Mouse (Mus musculus): ENCODE results near the gene Hsd11b1.

Hsd11b1 gene

DNA sequence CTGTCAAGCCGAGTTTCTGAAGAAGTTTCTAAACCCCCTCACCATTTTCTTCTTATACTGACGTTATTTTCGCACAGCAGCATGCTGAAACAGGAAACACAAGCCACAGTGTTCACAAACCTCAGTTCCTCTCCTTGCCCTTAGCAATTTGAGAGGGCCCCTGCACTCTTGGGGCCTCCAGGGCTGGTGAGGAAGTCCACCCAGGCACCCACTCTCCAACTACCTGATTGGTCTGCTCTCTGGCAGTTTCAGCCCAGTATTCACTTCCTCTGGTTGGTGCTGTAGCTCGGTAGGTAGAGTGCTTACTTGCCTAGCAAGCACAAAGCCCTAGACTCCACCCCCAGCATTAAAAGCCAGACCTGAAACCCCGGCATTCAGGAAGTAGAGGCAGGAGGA is 62.5 kb downstream of the Hsd11b1 start, which contains the start of gene Traf3ip3:
Gene Traf3ip3 (minus strand): TSS at position 321 of the 396 bp plus-strand sequence.
- DNase-seq (ENCODE audit: low read depth, low spot score): no peak

DNA sequence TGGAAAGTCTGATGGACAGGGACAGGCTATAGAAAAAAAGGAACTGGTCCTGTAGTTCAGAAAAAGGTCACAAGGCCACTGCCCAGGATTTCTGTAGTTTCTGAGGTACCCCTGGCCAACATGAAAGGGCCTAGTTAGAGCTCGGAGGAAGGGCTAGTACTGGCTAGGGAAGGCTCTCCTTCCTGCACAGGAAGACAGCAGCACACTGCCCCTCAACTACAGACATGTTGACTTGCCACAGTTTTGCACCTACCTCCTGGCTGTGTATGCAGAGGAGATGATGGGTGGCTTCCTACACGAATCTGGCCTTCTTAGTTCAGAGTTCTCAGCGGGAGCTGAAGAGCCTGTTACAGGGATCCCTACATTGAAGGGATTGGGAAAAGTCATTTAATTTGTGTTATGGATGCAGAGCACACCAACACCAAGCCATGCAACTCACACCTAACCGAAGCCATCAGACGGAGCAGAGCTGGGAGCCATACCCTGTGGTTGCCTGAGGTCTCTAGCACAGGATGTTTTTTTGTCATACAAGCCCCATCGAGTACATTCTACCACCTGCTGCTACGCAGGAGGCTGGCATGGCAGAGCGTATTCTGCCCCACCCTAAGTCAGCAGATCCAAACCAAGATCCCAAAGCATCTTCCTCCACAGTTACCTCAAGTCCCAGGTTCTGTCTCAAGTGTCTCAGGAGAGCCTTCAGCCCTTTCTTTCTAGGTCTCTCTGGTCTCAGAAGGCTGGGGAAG is 63.1 kb downstream of the Hsd11b1 start:
- DNase-seq (ENCODE audit: low read depth, low spot score): no peak

DNA sequence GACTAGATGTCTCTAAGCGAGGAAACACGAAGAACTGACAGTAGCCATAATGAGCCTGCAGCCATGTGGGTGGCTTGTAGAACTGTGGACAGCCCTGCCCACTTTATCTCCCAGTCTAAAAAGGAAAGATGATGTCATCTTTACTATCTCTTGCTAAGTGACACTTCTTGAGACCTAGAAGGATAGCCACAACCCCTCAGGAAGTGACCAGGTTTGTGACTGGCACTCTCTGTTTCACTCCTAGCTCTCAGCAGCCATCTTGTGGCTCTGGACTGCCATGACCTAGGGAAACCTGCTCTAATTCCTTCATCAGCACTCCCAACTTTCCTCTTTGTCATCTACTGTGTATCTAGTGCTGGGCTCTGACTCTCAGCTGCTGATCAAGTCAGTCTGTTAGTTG is 65.6 kb downstream of the Hsd11b1 start:
- no peak for DNase-seq (ENCODE audit: low read depth, low spot score)

DNA sequence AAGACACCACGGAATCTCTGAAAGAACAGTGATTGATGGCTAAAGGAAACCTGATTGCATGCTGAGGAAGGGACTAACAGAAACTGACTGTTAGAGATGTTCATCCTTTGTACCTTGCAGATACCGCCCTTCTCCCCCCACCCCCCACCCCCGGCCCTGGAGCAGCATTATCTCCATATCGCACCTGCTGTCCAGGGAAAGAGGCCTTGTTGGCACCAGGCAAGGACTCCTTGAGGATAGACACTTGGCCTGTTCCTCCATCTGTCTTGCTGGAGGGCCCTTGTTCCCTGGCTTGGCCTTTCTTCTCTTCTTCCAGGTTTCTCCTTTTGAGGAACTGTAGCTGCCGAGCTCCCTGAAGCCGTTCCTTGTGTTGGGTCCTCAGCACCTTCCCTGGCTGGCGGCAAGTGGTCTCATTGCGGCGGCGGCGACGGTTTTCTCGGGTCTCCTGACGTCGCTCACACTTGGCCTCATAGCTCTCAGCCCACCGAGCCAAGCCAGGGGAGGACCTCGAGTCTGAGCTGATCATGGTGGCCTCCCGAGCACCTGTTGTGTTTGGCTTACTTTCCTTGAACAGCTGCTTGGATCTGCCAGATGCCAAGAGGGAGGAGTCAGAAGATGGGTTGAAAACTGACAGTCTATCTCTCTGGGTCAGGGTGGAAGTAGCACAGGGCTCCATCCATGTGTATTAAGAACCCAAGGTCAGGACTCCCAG is 66.2 kb downstream of the Hsd11b1 start:
- DNase-seq (ENCODE audit: low read depth, low spot score): no peak

DNA sequence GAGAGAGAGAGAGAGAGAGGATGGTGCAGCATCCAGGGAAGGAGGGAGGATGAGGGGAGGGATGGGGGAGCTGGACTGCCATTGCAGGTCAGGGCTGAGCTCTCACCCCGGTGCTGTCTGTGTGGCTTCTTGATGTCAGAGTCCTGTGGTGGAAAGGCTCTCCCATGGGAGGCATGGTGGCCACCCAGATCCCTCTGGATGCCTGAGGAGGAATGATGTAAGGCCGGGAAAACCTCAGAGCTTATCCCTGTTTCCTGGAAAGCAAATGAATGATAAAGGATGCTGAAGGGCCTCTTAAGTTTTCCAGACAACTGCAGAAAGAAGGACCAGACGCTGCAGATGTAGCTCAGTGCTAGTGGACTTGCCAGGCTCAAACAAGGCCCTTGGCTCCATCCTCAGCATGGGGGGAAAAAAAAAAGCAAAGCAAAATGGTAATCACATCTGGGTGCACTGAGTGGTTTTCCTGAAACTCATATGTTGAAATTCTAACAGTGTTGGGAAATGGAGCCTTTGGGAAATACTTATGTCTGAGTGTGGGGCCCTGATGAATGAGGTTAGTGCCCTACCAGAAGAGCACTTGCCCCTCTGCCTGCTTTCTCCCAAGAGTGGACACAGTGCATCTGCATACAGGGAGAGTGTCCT is 68.6 kb downstream of the Hsd11b1 start:
- DNase-seq (ENCODE audit: low read depth, low spot score): no peak

DNA sequence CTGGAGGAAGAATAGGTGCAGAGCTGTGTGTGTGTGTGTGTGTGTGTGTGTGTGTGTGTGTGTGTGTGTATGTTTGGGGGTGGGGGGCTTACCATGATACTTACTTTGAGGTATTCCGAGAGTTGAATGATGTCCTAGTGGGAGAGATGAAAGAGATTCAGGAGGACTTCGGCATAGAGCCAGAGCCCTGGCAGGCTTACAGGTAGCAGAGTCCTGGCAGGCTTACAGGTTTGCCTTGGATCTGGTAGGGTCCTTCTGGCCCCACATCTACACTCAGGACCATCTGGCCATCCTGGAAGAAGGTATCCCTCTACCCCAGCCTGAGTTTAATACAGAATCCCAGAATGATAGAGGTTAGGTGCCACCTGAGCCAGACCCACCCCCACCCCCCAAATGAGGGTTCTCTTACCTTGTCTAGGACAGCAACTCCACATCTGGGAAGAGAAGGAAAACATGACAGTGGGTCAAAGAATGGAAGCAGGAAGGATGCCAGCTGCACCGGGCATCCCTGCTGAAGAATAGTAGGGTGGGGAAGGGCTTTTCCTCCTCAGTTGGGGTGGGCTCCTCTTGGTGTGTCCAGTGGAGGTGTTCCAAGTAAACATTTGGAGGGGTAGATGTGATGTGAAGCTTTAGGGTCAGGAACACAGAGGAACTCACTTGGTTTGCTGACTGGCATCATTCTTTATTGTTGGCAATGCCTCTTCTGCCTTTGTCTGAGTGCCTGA is 69.3 kb downstream of the Hsd11b1 start:
- DNase-seq (ENCODE audit: low read depth, low spot score): no peak

DNA sequence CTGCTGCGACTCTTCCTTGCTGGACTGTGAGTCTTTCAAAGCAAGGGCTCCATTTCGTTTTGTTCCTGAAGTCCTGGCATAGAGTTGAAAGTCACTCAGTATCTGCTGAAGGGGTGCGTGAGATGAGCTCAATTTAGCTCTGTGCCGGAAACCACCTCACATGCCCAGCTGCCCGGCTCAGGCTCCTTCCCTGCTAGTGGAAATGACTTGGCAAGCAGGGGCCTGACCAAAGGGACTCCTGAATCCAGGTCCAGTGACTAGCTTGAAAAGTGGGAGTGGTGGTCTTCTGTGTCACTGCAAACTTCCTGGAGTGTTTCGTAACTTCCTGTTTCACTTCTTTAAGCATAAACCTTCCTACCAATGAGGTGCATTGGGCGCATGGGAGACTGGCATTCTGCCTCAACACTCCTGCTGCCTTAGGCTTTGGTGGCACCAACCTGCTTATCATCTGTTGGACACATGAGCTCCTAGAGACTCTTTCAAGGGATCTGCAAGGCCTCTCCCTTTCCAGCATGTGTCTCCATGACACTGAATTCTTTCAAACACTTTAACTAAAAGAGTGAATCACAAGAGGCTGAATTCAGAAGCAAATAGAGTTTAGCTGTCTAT is 72.1 kb downstream of the Hsd11b1 start:
- DNase-seq (ENCODE audit: low read depth, low spot score): no peak

DNA sequence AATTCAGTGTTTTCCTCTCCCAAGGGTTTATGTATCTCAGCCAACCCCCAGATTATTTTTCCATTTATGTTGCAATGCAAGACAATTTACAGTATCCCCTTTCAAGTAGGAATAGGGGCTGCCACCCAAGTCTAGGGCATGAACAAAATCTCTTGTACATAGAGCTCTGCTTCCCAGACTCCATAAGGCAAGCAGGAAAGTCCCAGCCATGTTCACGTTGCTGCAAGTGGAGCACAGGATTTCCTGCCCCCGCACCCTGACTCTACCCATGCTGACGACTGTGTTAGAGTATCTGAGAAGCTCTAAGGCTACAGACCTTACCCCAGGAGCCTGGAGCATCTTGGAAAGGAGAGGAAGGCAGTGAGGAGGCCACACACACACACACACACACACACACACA is 74.1 kb downstream of the Hsd11b1 start:
- no peak for DNase-seq (ENCODE audit: low read depth, low spot score)

DNA sequence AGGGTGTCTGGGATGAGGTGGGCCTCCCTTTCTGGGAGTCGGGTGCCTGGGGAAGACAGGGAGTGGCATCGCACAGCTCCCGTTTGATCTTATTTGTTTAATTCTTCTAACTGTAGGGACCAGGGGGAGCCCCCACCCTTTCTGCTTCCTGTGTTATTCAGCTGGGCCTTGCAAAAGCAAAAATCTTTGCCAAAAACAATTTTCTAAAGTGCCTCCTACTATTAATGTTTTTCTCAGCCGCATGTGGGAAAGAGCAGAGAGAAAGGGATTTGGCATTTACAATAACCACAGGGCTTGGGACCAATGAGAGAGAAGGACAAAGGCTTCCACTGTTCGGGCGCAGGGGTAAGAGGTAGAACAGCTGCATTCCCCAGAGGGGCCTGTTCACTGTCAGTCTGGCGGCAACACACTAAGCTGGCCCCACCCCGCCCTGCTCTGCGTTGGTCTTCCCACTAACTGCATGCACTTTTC is 74.7 kb downstream of the Hsd11b1 start:
- no peak for DNase-seq (ENCODE audit: low read depth, low spot score)

DNA sequence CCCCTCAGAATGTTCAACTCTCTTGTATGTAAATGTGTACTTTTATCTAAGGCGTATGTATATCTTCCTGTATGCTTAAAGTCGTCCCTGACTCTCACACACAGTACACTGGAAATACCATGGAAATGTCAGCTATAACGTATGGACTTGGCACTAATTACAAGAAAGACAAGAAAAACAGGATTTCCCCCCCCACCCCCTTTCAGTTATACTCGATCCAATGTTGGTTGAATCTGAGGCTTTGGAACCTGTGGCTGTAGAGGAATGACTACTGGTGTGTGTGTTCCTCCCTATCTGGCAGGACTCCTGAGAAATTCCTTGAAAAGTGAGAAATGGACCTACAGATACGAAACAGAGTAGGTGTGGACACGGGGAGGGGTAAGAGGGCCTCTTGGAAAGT is 75.6 kb downstream of the Hsd11b1 start:
- DNase-seq (ENCODE audit: low read depth, low spot score): no peak

DNA sequence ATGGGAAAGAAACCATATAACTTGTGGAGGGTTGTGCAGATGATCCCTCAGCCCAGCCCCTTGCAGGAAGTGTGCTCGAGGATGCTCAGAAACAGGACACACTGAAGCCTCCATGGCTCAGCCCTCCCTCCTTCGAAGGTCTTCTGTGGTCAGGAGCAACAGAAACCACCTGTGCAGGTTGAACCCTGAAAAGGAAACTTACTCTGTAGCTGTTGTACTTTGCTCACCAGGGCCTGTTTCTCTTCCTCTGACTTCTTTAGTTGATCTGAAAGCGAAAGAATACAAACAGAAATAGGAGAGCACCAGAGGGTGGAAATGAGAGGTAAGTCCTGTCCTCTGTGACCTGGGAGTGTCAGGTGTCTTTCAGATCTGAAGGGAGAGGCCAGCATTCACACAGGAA is 82.8 kb downstream of the Hsd11b1 start:
- DNase-seq (ENCODE audit: low read depth, low spot score): no peak

DNA sequence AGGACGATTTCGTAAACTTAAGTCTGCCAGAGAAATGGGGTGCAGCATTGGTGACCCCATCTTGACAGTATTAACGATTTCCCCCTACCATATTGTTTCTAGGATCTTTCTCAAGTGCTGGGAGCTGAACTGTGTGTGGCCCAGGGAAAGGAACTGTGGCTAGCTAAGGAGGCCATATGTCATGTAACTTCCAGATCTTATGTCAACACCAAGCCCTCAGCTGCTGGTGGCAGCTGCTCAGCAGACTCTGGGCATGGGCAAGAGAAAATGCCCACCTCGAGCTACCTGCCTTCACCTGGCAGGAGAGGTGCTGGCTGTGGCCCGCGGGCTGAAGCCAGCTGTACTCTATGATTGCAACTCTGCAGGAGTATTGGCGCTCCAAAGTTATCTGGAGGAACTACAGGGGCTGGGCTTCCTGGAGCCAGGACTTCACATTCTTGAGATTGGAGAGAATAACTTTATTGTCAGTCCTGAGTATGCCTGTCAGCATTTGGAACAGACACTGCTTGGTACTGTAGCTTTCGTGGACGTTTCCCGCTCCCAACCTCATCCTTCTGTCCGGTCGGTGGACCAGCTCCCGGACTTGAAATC is 89.6 kb downstream of the Hsd11b1 start:
- peak; percentile 17 for DNase-seq (ENCODE audit: low read depth, low spot score)

DNA sequence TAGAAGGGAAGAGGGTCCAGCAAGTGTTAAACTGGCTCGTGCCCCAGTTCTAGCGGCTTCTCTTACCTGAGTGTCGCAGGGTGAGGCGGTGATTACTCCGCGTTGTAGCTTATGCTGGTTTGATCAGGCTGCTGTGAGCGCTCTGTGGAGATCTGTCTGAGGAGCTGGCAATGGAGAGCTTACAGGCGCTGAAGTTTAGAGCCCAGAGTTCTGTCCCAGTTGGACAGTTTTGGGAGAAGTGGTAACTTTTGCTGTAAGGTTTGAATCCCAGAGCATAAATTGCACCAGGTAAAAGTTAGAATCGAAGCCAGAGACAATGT is 90.1 kb downstream of the Hsd11b1 start:
- no peak for DNase-seq (ENCODE audit: low read depth, low spot score)

DNA sequence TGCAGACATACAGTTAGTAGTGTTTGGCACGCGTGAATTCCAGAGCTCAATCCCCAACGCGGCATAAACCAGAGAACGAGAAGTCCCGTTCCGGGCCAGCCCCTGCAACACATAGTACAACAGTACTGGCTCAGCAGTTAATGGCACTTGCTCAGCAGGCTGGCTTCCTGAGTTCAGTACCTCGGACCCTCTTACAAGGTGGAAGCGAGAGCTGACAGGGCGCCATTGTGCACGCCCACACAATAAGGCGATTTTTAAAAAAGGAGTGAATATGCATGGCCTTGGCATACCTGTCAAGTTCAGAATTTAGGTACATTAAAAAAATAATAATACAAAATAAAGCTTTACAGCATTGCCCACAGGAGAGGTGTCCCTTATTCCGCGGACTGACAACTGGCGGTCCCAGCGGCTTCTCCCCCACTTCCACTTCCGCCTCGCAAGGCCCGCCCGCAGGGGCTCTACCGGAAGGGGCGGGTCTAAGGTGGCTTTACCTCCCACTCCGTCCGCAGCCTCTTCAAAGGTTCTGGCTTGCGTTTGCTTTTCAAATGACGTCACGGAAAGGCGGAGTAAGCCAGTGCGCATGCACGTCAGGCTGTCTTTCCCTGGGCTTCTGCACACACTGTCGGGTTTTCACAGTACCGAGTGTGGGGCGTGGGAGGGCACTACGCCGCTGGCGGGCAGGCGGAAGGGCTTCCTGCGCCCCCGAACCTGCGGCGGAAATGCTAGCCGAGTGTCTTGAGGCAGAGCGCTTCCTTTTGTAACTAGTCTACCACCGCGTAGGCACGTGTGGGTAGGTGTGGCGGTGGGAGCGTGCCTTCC is 90.7 kb downstream of the Hsd11b1 start:
- DNase-seq (ENCODE audit: low read depth, low spot score): peak; percentile 100
